Mouse (Mus musculus): ENCODE results near the gene Olfr1302.

Olfr1302 gene

GRCm38 (mm10) chr2:111777129-111777528, at the start of gene Olfr1302:
Gene Olfr1302, plus strand, starts transcription at chr2:111777429.
- Histone ChIP-seq H3K27me3 (ENCODE audit: insufficient read depth, low read length) (no peaks in the 10 kb centered on the region), H3K4me1 (replicated peaks; ENCODE audit: low read depth, low read length) (no peaks in the 10 kb centered on the region), H3K9me3 (ENCODE audit: low read length) (no peaks in the 10 kb centered on the region), H3K4me3 (replicated peaks; ENCODE audit: low read length) (no peak within 1 kb of the TSS), H3K36me3 (ENCODE audit: insufficient read depth, low read length) (no peaks in the 10 kb centered on the region)
- TF ChIP-seq CTCF (conservative IDR thresholded peaks at IDR 0.05; ENCODE audit: low read length) = no peak
- TF ChIP-seq NANOG (IDR thresholded peaks at IDR 0.05; ENCODE audit: borderline replicate concordance, low read length) = no peak
- no peak for TF ChIP-seq POU5F1 (IDR thresholded peaks at IDR 0.05; ENCODE audit: borderline replicate concordance, low read length)

GRCm38 (mm10) chr2:111750706-111751105, 26.5 kb upstream of the Olfr1302 start, which contains the start of gene Olfr1301:
Gene Olfr1301, plus strand, starts transcription at chr2:111751006.
- Histone ChIP-seq H3K4me3 (replicated peaks; ENCODE audit: low read length) (no peak within 1 kb of the TSS), H3K4me1 (replicated peaks; ENCODE audit: low read depth, low read length) (no peaks in the 10 kb centered on the region), H3K9me3 (ENCODE audit: low read length) (no peaks in the 10 kb centered on the region), H3K36me3 (ENCODE audit: insufficient read depth, low read length) (no peaks in the 10 kb centered on the region), H3K27me3 (ENCODE audit: insufficient read depth, low read length) (no peaks in the 10 kb centered on the region)
- TF ChIP-seq NANOG (IDR thresholded peaks at IDR 0.05; ENCODE audit: borderline replicate concordance, low read length) (no peak), POU5F1 (IDR thresholded peaks at IDR 0.05; ENCODE audit: borderline replicate concordance, low read length) (no peak), CTCF (conservative IDR thresholded peaks at IDR 0.05; ENCODE audit: low read length) (no peak)

GRCm38 (mm10) chr2:111812936-111813335, 35.7 kb downstream of the Olfr1302 start:
- Histone ChIP-seq H3K4me1 (replicated peaks; ENCODE audit: low read depth, low read length) (no peaks in the 10 kb centered on the region), H3K36me3 (ENCODE audit: insufficient read depth, low read length) (no peaks in the 10 kb centered on the region), H3K9me3 (ENCODE audit: low read length) (peaks cover 4% of the 10 kb centered on the region; the same call in 1 of the 2 replicates), H3K4me3 (replicated peaks; ENCODE audit: low read length) (no peak overlapping the region), H3K27me3 (ENCODE audit: insufficient read depth, low read length) (no peaks in the 10 kb centered on the region)
- TF ChIP-seq CTCF (conservative IDR thresholded peaks at IDR 0.05; ENCODE audit: low read length) (no peak), NANOG (IDR thresholded peaks at IDR 0.05; ENCODE audit: borderline replicate concordance, low read length) (no peak), POU5F1 (IDR thresholded peaks at IDR 0.05; ENCODE audit: borderline replicate concordance, low read length) (no peak)

GRCm38 (mm10) chr2:111820240-111820639, 43.0 kb downstream of the Olfr1302 start, which contains the start of gene Olfr1303:
Gene Olfr1303, minus strand, starts transcription at chr2:111820340.
- no peak for TF ChIP-seq CTCF (conservative IDR thresholded peaks at IDR 0.05; ENCODE audit: low read length)
- TF ChIP-seq POU5F1 (IDR thresholded peaks at IDR 0.05; ENCODE audit: borderline replicate concordance, low read length) = no peak
- no peak for TF ChIP-seq NANOG (IDR thresholded peaks at IDR 0.05; ENCODE audit: borderline replicate concordance, low read length)
- Histone ChIP-seq H3K36me3 (ENCODE audit: insufficient read depth, low read length) (no peaks in the 10 kb centered on the region), H3K4me3 (replicated peaks; ENCODE audit: low read length) (no peak within 1 kb of the TSS)

More at GRCm38 (mm10) chr2:111820240-111820639, 43.0 kb downstream of the Olfr1302 start, which contains the start of gene Olfr1303:
- Histone ChIP-seq H3K4me1 (replicated peaks; ENCODE audit: low read depth, low read length) (no peaks in the 10 kb centered on the region), H3K27me3 (ENCODE audit: insufficient read depth, low read length) (no peaks in the 10 kb centered on the region), H3K9me3 (ENCODE audit: low read length) (no peaks in the 10 kb centered on the region)

All from E14TG2a.4 (cell line).